8 mouse cellular contexts compared by ENCODE assay signal in genomic region chr10:69212542-69213440, GRCm38 (mm10). TPM values are rescaled to one million over a fixed set of nuclear protein-coding genes. Genes with fewer than 3 reads are reported as not detected.
A peak's percentile ranks its signal among the peaks of the same experiment; 100 is the strongest.
DNase-seq lines count a peak whose midpoint lies in the region; ATAC-seq lines count a peak whose summit lies in the region.

TSS of gene A930033H14Rik (minus strand) at chr10:69213098.

- peak within 1 kb of the TSS; percentile 96 for H3K4me2 ChIP-seq in hindbrain, embryonic 15.5 days

- H3K4me1 ChIP-seq in hindbrain, embryonic 15.5 days (replicated peaks) = peaks cover 20% of the 10 kb centered on the region

- H3K27ac ChIP-seq in hindbrain, embryonic 15.5 days (replicated peaks) = peak within 1 kb of the TSS; percentile 96

- under 1% methylated on average over 77 of the region's 84 CpGs for WGBS in hindbrain, embryonic 15.5 days

- ATAC-seq in hindbrain, embryonic 15.5 days (ENCODE audit: low FRiP score, low read depth) = peak; percentile 90

- no peaks in the 10 kb centered on the region for H3K9me3 ChIP-seq in hindbrain, embryonic 15.5 days

- peak within 1 kb of the TSS; percentile 67 for H3K4me3 ChIP-seq in hindbrain, embryonic 15.5 days

- DNase-seq in NIH3T3 (ENCODE audit: low read depth) = peak; percentile 87
- peak; percentile 77 to 84 for DNase-seq in cerebellum, postnatal 25 days
- peak; percentile 90 for DNase-seq in gastrocnemius, adult 18-20 months (ENCODE audit: low spot score)
- peak; percentile 42 for DNase-seq in left cerebral cortex, adult 11 months (ENCODE audit: low spot score)
- peak; percentile 90 for DNase-seq in lung, postnatal 36 days
- peak; percentile 85 for DNase-seq in retina, adult 2 months (ENCODE audit: low read depth, low spot score)
- peak; percentile 50 for DNase-seq in thymus, postnatal 14 days

- peaks cover 6% of the 10 kb centered on the region for H3K36me3 ChIP-seq in hindbrain, embryonic 15.5 days

- no peaks in the 10 kb centered on the region for H3K27me3 ChIP-seq in hindbrain, embryonic 15.5 days

- peak within 1 kb of the TSS; percentile 94 for H3K9ac ChIP-seq in hindbrain, embryonic 15.5 days

RNA-seq across cellular contexts. Expression of gene A930033H14Rik, which starts in this region (rescaled TPM):
- 1 to 10 TPM; 4.4 to 4.8 TPM for total RNA-seq in gastrocnemius, adult 18-20 months (2021)
- polyA plus RNA-seq in hindbrain, embryonic 15.5 days (2015; fragmentation: Nextera tagmentation; extraction: Ambion mirVana) = 1.2 and 1.4 TPM in 2 replicates

Comparison
In these comparisons a context has a peak if more than half of its experiments do, and no peak if none do; other contexts are left out.
1. Peak in every context shown above with its lines: DNase-seq, ATAC-seq, H3K4me3 ChIP-seq and H3K27ac ChIP-seq.